Mouse (Mus musculus) retina, embryonic 14.5 days (tissue): ENCODE results near the gene Galnt2.

Experiments
- DNase-seq: peaks from one replicate; pipeline ENCODE4 v3.0.0-alpha.2; 2015; ENCODE audit warnings: low spot score

The Galnt2 gene

GRCm38 (mm10) chr8:124272792-124273191 lies 41.6 kb downstream of the Galnt2 start:
- DNase-seq: no peak

DNA sequence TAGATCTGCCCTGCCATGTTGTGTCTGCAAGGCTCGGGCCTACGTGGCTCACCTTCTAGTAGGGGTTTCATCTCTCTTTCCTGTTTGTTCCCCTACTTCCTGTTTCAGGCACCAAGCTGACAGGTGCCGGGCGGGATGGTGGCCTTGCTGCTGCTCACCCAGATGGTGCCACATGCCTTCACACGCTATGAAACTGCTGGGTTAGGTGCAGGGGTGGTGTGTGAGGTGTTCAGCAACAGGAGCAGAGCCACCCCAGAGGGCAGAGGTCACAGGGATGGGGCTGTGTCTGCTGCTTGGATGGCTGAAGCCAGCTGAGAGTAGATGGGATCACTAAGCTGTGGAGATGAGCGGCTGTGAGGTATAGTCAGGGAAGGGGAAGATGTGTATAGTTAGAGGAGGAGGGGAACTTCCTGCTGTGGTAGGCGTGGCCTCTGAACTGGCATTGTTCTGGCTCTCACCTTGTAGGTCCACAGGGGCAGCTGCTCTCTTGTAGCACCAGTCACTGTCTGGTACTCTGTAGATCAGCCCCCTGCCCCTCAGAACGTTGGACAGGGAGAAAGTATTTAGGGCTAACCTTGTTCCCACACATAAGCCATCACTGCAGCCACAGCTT lies 42.5 kb downstream of the Galnt2 start:
- no peak for DNase-seq

GRCm38 (mm10) chr8:124274441-124275120 lies 43.4 kb downstream of the Galnt2 start:
- DNase-seq: no peak

GRCm38 (mm10) chr8:124275377-124276071 lies 44.3 kb downstream of the Galnt2 start:
- no peak for DNase-seq

DNA sequence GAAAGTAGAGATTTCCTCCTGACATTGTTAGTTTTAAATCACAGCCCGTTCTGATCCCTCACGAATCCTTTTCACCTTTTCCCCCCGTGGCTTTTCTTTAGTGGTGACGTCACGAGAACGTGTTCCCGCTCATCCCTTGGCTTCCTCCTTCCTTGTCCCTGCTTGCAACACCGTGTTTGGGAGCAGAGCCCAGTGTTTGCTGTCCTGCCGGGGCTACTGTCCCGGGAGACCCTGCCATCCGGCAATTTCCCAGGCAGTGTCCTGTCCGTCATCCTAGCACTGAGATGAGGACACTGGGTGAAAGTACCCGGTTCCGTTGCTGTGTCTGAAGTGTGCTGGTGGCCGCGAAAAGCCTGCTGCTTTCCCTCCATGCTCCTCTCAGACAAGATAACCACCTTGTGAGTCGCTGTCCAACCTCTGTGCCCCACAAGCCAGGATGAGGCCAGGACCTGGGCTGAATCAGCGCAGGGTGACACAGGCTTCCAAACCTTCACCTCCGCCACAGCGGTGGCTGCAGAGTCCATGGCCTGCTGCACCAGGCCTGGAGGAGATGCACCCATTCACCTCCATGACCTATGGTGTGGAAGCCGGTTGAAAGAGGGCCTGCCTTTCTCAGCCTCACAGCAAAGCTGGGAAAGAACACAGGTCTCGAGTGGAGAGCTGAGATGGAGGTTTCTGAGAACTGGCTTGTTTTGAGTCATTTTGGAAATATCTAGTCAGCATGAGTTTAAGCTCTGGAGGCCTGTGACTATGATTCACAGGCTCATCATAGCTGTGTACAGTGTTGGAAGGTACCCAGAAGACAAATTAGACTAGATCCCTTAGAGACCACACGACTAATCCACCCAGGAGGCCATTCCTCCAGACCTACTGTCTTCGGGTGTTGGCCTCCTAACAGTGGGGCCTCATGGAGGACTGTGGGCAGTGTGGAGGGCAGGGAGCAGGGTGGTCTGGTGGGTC lies 47.0 kb downstream of the Galnt2 start:
- DNase-seq: no peak

GRCm38 (mm10) chr8:124278956-124279689 lies 47.9 kb downstream of the Galnt2 start:
- no peak for DNase-seq

GRCm38 (mm10) chr8:124279690-124279985 lies 48.4 kb downstream of the Galnt2 start:
- DNase-seq: no peak

DNA sequence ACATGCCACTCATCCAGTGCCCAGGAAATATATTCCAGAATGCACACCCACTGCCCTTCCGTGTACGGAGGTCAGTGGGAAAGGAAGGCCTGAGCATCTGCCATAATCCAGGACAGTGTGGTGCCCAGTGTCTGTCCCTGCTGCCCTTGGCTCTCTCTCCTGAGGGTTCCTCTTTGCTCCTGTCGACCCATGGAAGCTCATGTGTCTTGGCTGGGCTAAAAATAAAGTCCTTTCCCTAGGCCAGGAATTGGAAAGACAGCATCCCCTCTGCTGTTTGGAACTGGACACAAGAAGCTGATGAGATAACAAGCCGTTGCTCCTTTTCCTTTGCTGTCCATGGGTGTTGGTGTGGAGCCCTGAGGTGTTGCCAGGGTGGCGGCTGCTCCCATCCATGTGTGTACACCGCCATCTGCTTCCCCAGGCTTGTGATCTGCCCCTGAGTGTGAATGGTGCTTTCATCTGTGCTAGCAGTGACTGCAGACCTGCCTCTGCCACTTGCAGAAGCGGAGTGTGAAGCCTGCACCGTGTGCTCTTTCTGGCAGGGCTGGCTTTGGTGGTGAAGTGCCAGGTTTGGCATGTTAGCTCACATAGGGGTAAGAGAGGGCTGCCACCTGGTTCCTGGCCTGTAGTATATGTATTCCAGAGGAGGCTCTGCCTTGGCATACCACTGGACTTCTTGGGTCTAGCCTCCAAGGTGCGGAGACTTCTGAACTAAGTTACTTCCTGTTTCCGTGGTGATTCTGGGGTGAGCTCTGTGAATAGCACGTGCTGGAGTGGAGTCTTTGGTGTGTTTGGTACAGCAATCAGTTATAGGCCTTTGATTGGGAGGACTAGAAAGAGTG lies 50.7 kb downstream of the Galnt2 start:
- DNase-seq: no peak

DNA sequence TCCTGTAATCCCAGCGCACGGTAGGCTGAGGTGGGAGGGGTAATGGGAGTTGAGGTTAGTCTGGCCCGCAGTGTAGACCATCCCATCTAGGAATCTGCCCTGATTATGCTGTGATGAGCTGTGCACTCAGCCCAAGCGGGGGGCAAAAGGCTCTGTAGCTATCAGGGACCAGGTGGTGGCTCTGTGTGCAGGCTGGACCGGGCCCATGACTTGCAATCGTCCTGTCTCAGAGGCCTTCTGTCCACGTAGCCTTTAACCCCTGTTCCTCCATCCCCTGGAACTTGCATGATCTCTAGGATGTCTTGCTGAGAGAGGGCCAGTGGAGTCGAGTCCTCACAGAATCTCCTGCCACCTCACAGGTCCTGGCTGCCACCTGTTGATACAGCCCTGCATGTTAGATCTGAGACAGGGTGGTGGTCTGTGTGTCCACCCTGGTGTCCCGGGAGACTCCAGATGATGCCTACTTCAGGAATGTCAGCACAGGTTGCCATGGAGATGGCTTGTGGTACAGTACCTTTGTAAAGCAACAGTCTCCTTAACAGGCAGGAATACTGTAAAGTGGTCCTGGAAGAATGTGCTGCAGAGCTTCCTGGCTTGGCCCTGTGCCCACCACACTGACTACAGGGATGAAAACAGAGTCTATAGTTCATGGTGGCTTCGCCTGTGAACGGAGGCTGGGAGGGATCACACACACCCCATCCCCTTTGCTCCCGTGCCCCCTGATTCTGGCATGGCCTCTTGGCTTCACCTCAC lies 51.9 kb downstream of the Galnt2 start:
- DNase-seq: peak; percentile 15

GRCm38 (mm10) chr8:124283644-124284332 lies 52.6 kb downstream of the Galnt2 start:
- peak; percentile 18 for DNase-seq

DNA sequence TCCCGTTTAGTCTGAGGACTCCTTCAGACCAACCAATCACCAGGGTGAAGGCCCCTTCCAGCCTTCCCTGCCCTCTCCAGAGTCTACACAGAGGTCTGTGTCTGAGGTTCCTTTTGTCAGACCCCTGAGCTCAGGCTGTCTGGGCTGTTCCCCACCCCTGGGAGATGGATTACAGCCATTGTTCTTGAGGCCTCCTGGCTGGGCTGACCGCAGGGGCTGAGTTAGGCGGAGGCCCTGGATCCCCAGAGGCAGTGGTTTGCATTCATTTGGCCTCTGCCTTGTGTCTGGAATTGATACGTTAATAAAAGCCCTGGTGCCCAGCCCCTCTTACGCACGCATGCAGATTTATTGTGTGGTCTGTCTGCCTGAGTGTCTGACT lies 53.1 kb downstream of the Galnt2 start:
- peak; percentile 67 for DNase-seq

GRCm38 (mm10) chr8:124284984-124285576 lies 53.9 kb downstream of the Galnt2 start:
- DNase-seq: peak; percentile 26

- DNase-seq: peak; percentile 57
These were observed 55.4 kb downstream of the Galnt2 start for GRCm38 (mm10) chr8:124286461-124287124.

GRCm38 (mm10) chr8:124288215-124288864 lies 57.1 kb downstream of the Galnt2 start:
- no peak for DNase-seq

DNA sequence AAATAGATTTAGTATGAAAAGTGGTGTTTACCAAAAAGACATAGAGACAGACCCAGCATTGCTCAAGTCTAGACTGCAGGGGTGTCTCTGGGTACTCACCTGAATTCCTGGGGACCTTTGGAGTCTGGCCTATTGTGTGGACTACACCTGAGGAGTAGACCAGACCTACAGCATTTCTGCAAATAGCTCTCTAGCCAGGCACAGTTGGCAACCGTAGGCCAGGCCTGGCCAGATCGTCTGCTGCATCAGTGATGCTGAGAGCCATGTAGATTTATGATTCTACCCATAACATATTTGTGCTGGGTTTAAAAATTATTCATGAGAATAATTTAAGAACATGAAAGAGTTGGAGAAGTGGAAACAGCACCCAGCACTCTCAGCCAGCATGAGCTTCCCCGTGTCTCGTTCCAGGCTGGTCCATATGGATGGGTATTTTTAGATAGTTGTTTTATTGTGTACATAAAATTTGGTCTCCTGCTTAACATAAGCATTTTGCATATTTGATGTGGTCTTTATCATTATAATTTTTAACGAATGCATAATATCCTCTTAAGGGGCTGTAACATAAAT lies 58.4 kb downstream of the Galnt2 start:
- DNase-seq: no peak

GRCm38 (mm10) chr8:124290911-124291691 lies 59.9 kb downstream of the Galnt2 start:
- peak; percentile 32 for DNase-seq

- no peak for DNase-seq
These were observed 60.5 kb downstream of the Galnt2 start for GRCm38 (mm10) chr8:124291693-124292092.
